Mouse (Mus musculus) CH12.LX (cell line): ENCODE data around the gene Gm11938. TPM values are rescaled to one million over a fixed set of nuclear protein-coding genes. Genes with fewer than 3 reads are reported as not detected.
"Not testable (repeated sequence)": the region's sequence is repeated elsewhere in the genome, so short reads cannot be mapped to it uniquely, and the experiment has no call there.

ENCODE experiments used
- DNase-seq: peaks from one replicate; pipeline ENCODE4 v3.0.0-alpha.2; 2013; ENCODE audit errors: extremely low read depth
- H3K27ac ChIP-seq: 2 replicates; pipeline ENCODE4 v1.5.1; 2012; ENCODE audit warnings: low read depth, mild to moderate bottlenecking, control low read depth, moderate library complexity; ENCODE audit not compliant: insufficient read depth
- H3K27me3 ChIP-seq: replicated peaks from 2 replicates; pipeline ENCODE3; 2012; ENCODE audit warnings: inconsistent platforms
- H3K36me3 ChIP-seq, 2 experiments: replicated peaks in 1 of 2; 2 replicates each; pipeline versions ENCODE3 to v1.6.1; 2012; ENCODE audit warnings: inconsistent platforms in 1 of 2, low read length in 1 of 2, mild to moderate bottlenecking in 1 of 2, mixed read lengths in 1 of 2, moderate library complexity in 1 of 2; ENCODE audit not compliant: control insufficient read depth in 1 of 2, insufficient read depth in 1 of 2
- H3K4me1 ChIP-seq, 2 experiments: 2 replicates each; pipeline ENCODE4 v1.6.1; 2012; ENCODE audit warnings: inconsistent platforms in 1 of 2, moderate library complexity in 1 of 2; ENCODE audit not compliant: insufficient read depth in 2 of 2, control insufficient read depth in 1 of 2
- H3K4me2 ChIP-seq: 2 replicates; pipeline ENCODE4 v1.6.1; 2012; ENCODE audit warnings: low read depth, mild to moderate bottlenecking, control low read depth; ENCODE audit not compliant: poor library complexity, insufficient read depth, severe bottlenecking
- H3K4me3 ChIP-seq, 3 experiments: fragments of 150-350 bp in 1 of 3; sonication (generic) in 1 of 3; replicated peaks in 1 of 3; 2 replicates each; pipeline versions ENCODE3 to v1.5.1; 2011 to 2012; ENCODE audit warnings: low read depth in 2 of 3, low read length in 2 of 3, mild to moderate bottlenecking in 2 of 3, moderate library complexity in 2 of 3, control low read depth in 1 of 3, improper control_type of control experiment in 1 of 3, inconsistent platforms in 1 of 3, mixed read lengths in 1 of 3; ENCODE audit not compliant: poor library complexity in 1 of 3
- H3K79me2 ChIP-seq: replicated peaks from 2 replicates; pipeline ENCODE4 v1.6.1; 2012; ENCODE audit warnings: mild to moderate bottlenecking, moderate library complexity; ENCODE audit not compliant: control insufficient read depth, poor library complexity, insufficient read depth, severe bottlenecking; ENCODE audit errors: extremely low read depth
- H3K9ac ChIP-seq: 2 replicates; pipeline ENCODE4 v1.6.1; 2012; ENCODE audit warnings: low read depth, mild to moderate bottlenecking, control low read depth, moderate library complexity; ENCODE audit not compliant: insufficient read depth
- H3K9me3 ChIP-seq: replicated peaks from 2 replicates; pipeline ENCODE3; 2012; ENCODE audit warnings: low read length, inconsistent platforms, mixed read lengths
- BHLHE40 ChIP-seq: IDR thresholded peaks from 2 replicates; pipeline ENCODE4 v1.6.1; 2011; ENCODE audit warnings: mild to moderate bottlenecking, low read depth, low read length, improper control_type of control experiment
- CHD1 ChIP-seq: IDR thresholded peaks from 2 replicates; pipeline ENCODE4 v1.6.1; 2012; ENCODE audit warnings: low read depth, low read length, improper control_type of control experiment, inconsistent platforms
- CHD2 ChIP-seq: IDR thresholded peaks from 2 replicates; pipeline ENCODE4 v1.6.1; 2011; ENCODE audit warnings: low read length, improper control_type of control experiment
- ELF1 ChIP-seq: IDR thresholded peaks from 2 replicates; pipeline ENCODE4 v1.6.1; 2014; ENCODE audit warnings: low read depth, mild to moderate bottlenecking, inconsistent platforms, low read length, improper control_type of control experiment
- IRF4 ChIP-seq: IDR thresholded peaks from 2 replicates; pipeline ENCODE4 v1.6.1; 2014; ENCODE audit warnings: low read depth, mild to moderate bottlenecking, inconsistent platforms, low read length, improper control_type of control experiment
- MAFK ChIP-seq: IDR thresholded peaks from 2 replicates; pipeline ENCODE4 v1.6.1; 2011; ENCODE audit warnings: low read length, improper control_type of control experiment; ENCODE audit not compliant: insufficient replicate concordance
- MAX ChIP-seq: IDR thresholded peaks from 2 replicates; pipeline ENCODE4 v1.6.1; 2011; ENCODE audit warnings: low read length, improper control_type of control experiment
- MAZ ChIP-seq: IDR thresholded peaks from 2 replicates; pipeline ENCODE4 v1.6.1; 2012; ENCODE audit warnings: low read depth, mild to moderate bottlenecking, inconsistent platforms, low read length, improper control_type of control experiment, moderate library complexity
- NELFE ChIP-seq: IDR thresholded peaks from 2 replicates; pipeline ENCODE4 v1.6.1; 2011; ENCODE audit warnings: low read depth, low read length, improper control_type of control experiment
- PAX5 ChIP-seq: IDR thresholded peaks from 2 replicates; pipeline ENCODE4 v1.6.1; 2012; ENCODE audit warnings: low read length, inconsistent platforms, mixed read lengths
- RAD21 ChIP-seq: IDR thresholded peaks from 2 replicates; pipeline ENCODE4 v1.6.1; 2011; ENCODE audit warnings: low read depth, mild to moderate bottlenecking, low read length, improper control_type of control experiment, moderate library complexity
- TBP ChIP-seq: conservative IDR thresholded peaks from 2 replicates; pipeline ENCODE4 v1.6.1; 2011; ENCODE audit warnings: low read depth, low read length, improper control_type of control experiment
- ZKSCAN1 ChIP-seq: IDR thresholded peaks from 2 replicates; pipeline ENCODE4 v1.6.1; 2012; ENCODE audit warnings: low read depth, inconsistent platforms, low read length, improper control_type of control experiment, borderline replicate concordance
- ZMIZ1 ChIP-seq: IDR thresholded peaks from 2 replicates; pipeline ENCODE4 v1.6.1; 2012; ENCODE audit warnings: low read depth, mild to moderate bottlenecking, inconsistent platforms, low read length, improper control_type of control experiment
- ZNF384 ChIP-seq: IDR thresholded peaks from 2 replicates; pipeline ENCODE4 v1.6.1; 2012; ENCODE audit warnings: low read depth, low read length, improper control_type of control experiment, inconsistent platforms
- dilution Hi-C: fragments of 300-500 bp; cut with MboI; formaldehyde crosslinking; loops from 2 replicates; pipeline ENCODE4 v1.14.3; 2020; ENCODE audit warnings: low sequenced_read_pairs; ENCODE audit not compliant: extremely low pct_unique_long_range_greater_than_20kb, extremely low pct_ligation_motif_present
- in situ Hi-C: fragments of 300-500 bp; cut with MboI; formaldehyde crosslinking; loops from 3 replicates; pipeline ENCODE4 v1.14.3; 2019; ENCODE audit warnings: low sequenced_read_pairs, low pct_ligation_motif_present, low pct_unique_long_range_greater_than_20kb, mixed read lengths
- polyA plus RNA-seq: library from polyadenylated mRNA; unstranded; fragments of >175 nt; gene quantifications from 2 replicates; pipeline ENCODE4 v1.2.1, GENCODE M21; 2012; ENCODE audit warnings: low read depth; ENCODE audit not compliant: insufficient read length
- total RNA-seq, 2 experiments: library from RNA; depleted of rRNA; stranded (reverse); fragments of 300-350 nt in 1 of 2; fragments of >200 nt in 1 of 2; gene quantifications; 2 replicates each; pipeline ENCODE4 v1.2.3; 2012 to 2014

Gm11938 gene
- total and polyA plus RNA-seq, 3 experiments: not detected

DNA sequence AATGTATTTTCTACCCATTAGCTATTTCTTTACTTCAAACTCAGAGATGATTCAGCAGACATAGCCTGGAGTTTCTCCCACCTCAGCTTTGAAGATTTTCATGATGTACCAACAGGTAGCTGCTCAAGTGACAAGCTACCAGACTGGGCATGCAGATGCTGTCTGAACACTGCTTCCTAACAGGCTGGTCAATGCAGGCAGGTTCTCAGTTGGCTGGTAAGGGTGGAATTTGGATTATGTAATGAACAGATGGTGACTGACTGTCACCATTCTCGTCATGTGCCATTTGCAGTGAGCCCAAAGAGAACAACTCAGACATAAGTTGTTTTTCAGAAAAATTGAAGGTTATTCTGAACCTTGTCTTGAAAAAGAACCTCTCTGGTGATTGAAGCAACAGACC lies 6.0 kb upstream of the Gm11938 start:
- Histone ChIP-seq H3K27ac (no peak overlapping the region), H3K4me2 (no peak overlapping the region), H3K79me2 (no peaks in the 10 kb centered on the region), H3K4me3 (no peak overlapping the region), H3K27me3 (peaks cover 80% of the 10 kb centered on the region), H3K36me3 (no peaks in the 10 kb centered on the region), H3K9ac (no peak overlapping the region), H3K9me3 (no peaks in the 10 kb centered on the region), H3K4me1 (no peaks in the 10 kb centered on the region)
- dilution Hi-C loops: no loop called here
- TF ChIP-seq MAZ: no peak
- TF ChIP-seq RAD21: no peak
- TF ChIP-seq ZNF384: no peak
- DNase-seq: no peak
- in situ Hi-C loops: no loop called here

DNA sequence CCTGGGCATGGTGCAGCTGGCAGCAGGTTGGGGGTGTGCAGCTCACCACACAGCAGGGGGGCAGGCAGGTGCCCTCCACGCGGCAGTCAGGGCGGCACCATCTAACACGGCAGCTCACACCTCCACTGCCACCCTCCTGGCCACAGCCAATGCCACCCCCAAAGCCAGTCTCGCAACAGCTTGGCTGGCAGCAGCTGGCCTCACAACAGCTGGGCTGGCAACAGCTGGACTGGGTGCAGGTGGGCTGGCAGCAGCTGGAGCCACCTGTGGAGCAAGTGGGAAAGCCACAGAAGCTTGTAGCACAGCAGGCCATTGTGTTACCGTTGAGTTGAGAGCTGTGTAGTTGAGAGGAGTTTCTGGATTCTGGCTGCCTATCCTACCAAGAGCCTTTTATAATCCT lies 5.4 kb downstream of the Gm11938 start, which contains the start of gene Krtap9-3:
Gene Krtap9-3 (minus strand): TSS at position 364 of the 400 bp plus-strand sequence.
- H3K4me1 ChIP-seq, H3K9ac ChIP-seq, H3K4me2 ChIP-seq, dilution Hi-C loops, H3K79me2 ChIP-seq, H3K9me3 ChIP-seq, H3K4me3 ChIP-seq, H3K36me3 ChIP-seq, DNase-seq, in situ Hi-C loops, H3K27ac ChIP-seq: not testable (repeated sequence)
- H3K27me3 ChIP-seq: peaks cover 82% of the 10 kb centered on the region

DNA sequence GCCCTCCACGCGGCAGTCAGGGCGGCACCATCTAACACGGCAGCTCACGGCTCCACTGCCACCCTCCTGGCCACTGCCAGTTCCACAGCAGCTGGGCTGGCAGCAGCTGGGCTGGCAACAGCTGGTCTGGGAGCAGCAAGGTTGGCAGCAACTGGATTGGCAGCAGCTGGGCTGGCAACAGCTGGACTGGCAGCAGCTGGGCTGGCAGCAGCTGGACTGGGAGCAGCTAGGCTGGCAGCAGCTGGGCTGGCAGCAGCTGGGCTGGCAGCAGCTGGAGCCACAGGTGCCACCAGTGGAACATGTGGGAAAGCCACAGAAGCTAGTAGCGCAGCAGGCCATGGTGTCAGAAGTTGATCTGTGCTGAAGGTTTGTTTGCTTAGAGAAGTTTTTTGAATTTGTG lies 12.1 kb downstream of the Gm11938 start, which contains the start of gene Krtap1-3:
Gene Krtap1-3 (minus strand): TSS at position 359 of the 400 bp plus-strand sequence.
- TF ChIP-seq ZMIZ1 (no peak), CHD2 (no peak), ELF1 (no peak), MAFK (no peak), NELFE (no peak), BHLHE40 (no peak), CHD1 (no peak), PAX5 (no peak), IRF4 (no peak), MAX (no peak), ZKSCAN1 (no peak), TBP (no peak)
- no peak within 1 kb of the TSS for H3K9ac ChIP-seq
- H3K4me2 ChIP-seq: no peak within 1 kb of the TSS
- H3K79me2 ChIP-seq: no peaks in the 10 kb centered on the region
- no peaks in the 10 kb centered on the region for H3K9me3 ChIP-seq
- in situ Hi-C loops (no loop called here), dilution Hi-C loops (no loop called here)
- H3K36me3 ChIP-seq: no peaks in the 10 kb centered on the region
- no peak for DNase-seq
- peaks cover 80% of the 10 kb centered on the region for H3K27me3 ChIP-seq
- no peak within 1 kb of the TSS for H3K4me3 ChIP-seq
- H3K27ac ChIP-seq: no peak within 1 kb of the TSS
- no peaks in the 10 kb centered on the region for H3K4me1 ChIP-seq
